Mouse (Mus musculus): ENCODE results near the gene Matk. TPM values are rescaled to one million over a fixed set of nuclear protein-coding genes. Genes with fewer than 3 reads are reported as not detected.
A peak's percentile ranks its signal among the peaks of the same experiment; 100 is the strongest.

Matk gene
- polyA plus RNA-seq, 2 experiments: 6.8 to 9.9 TPM

GRCm38 (mm10) chr10:81294442-81294841 is 41.7 kb downstream of the Matk start:
- H3K9me3 ChIP-seq (ENCODE audit: control insufficient read depth, low read length): no peaks in the 10 kb centered on the region
- no peak for DNase-seq (ENCODE audit: low spot score)
- no peak for ATAC-seq (ENCODE audit: low FRiP score, low read depth)
- peak overlapping the region; percentile 77 for H3K9ac ChIP-seq (ENCODE audit: low read depth, low read length, severe bottlenecking)
- TF ChIP-seq POLR2A (IDR thresholded peaks at IDR 0.05; ENCODE audit: borderline replicate concordance, extremely low read depth, insufficient read depth, insufficient read length): no peak
- peaks cover 14% of the 10 kb centered on the region for H3K4me1 ChIP-seq (ENCODE audit: control insufficient read depth, insufficient read depth, low read length)
- peak overlapping the region; percentile 96 for H3K4me2 ChIP-seq (replicated peaks; ENCODE audit: low read depth, low read length, severe bottlenecking)
- 39% methylated on average over 8 of the region's 8 CpGs for WGBS
- H3K27me3 ChIP-seq (ENCODE audit: control insufficient read depth, insufficient read depth, low read length): peaks cover 13% of the 10 kb centered on the region; the same call in 1 of the 2 replicates
- no peak overlapping the region for H3K27ac ChIP-seq (replicated peaks; ENCODE audit: low read depth, low read length)
- no peaks in the 10 kb centered on the region for H3K36me3 ChIP-seq (ENCODE audit: control insufficient read depth, insufficient read depth, low read length)
- peak overlapping the region; percentile 81 for H3K4me3 ChIP-seq (replicated peaks; ENCODE audit: low read length)

- 91% methylated on average over 6 of the region's 6 CpGs for WGBS
- ATAC-seq (ENCODE audit: low FRiP score, low read depth) (no peak), DNase-seq (ENCODE audit: low spot score) (no peak)
- Histone ChIP-seq H3K36me3 (ENCODE audit: control insufficient read depth, insufficient read depth, low read length) (0 out of 2 replicates have a peak, but pooled peaks cover 3% of the 10 kb centered on the region), H3K4me1 (ENCODE audit: control insufficient read depth, insufficient read depth, low read length) (peaks cover 14% of the 10 kb centered on the region), H3K4me2 (replicated peaks; ENCODE audit: low read depth, low read length, severe bottlenecking) (no peak overlapping the region), H3K27me3 (ENCODE audit: control insufficient read depth, insufficient read depth, low read length) (peaks cover 8% of the 10 kb centered on the region; the same call in 1 of the 2 replicates), H3K4me3 (replicated peaks; ENCODE audit: low read length) (no peak overlapping the region), H3K9ac (ENCODE audit: low read depth, low read length, severe bottlenecking) (no peak overlapping the region), H3K9me3 (ENCODE audit: control insufficient read depth, low read length) (no peaks in the 10 kb centered on the region), H3K27ac (replicated peaks; ENCODE audit: low read depth, low read length) (no peak overlapping the region)
- no peak for TF ChIP-seq POLR2A (IDR thresholded peaks at IDR 0.05; ENCODE audit: borderline replicate concordance, extremely low read depth, insufficient read depth, insufficient read length)
Measured at GRCm38 (mm10) chr10:81295185-81295584, 42.5 kb downstream of the Matk start.

GRCm38 (mm10) chr10:81297246-81297645 is 44.5 kb downstream of the Matk start:
- 78% methylated on average over 6 of the region's 6 CpGs for WGBS
- Histone ChIP-seq H3K4me2 (replicated peaks; ENCODE audit: low read depth, low read length, severe bottlenecking) (no peak overlapping the region), H3K9me3 (ENCODE audit: control insufficient read depth, low read length) (no peaks in the 10 kb centered on the region), H3K4me1 (ENCODE audit: control insufficient read depth, insufficient read depth, low read length) (peaks cover 14% of the 10 kb centered on the region), H3K27ac (replicated peaks; ENCODE audit: low read depth, low read length) (no peak overlapping the region), H3K4me3 (replicated peaks; ENCODE audit: low read length) (no peak overlapping the region), H3K9ac (ENCODE audit: low read depth, low read length, severe bottlenecking) (no peak overlapping the region), H3K27me3 (ENCODE audit: control insufficient read depth, insufficient read depth, low read length) (0 out of 2 replicates have a peak, but pooled peaks cover 2% of the 10 kb centered on the region), H3K36me3 (ENCODE audit: control insufficient read depth, insufficient read depth, low read length) (0 out of 2 replicates have a peak, but pooled peaks cover 3% of the 10 kb centered on the region)
- TF ChIP-seq POLR2A (IDR thresholded peaks at IDR 0.05; ENCODE audit: borderline replicate concordance, extremely low read depth, insufficient read depth, insufficient read length): no peak
- DNase-seq (ENCODE audit: low spot score) (no peak), ATAC-seq (ENCODE audit: low FRiP score, low read depth) (no peak)

GRCm38 (mm10) chr10:81297845-81298244 is 45.1 kb downstream of the Matk start:
- Histone ChIP-seq H3K27me3 (ENCODE audit: control insufficient read depth, insufficient read depth, low read length) (no peaks in the 10 kb centered on the region), H3K9ac (ENCODE audit: low read depth, low read length, severe bottlenecking) (no peak overlapping the region), H3K4me1 (ENCODE audit: control insufficient read depth, insufficient read depth, low read length) (peaks cover 14% of the 10 kb centered on the region), H3K36me3 (ENCODE audit: control insufficient read depth, insufficient read depth, low read length) (0 out of 2 replicates have a peak, but pooled peaks cover 3% of the 10 kb centered on the region), H3K4me3 (replicated peaks; ENCODE audit: low read length) (no peak overlapping the region), H3K4me2 (replicated peaks; ENCODE audit: low read depth, low read length, severe bottlenecking) (no peak overlapping the region), H3K27ac (replicated peaks; ENCODE audit: low read depth, low read length) (0 out of 2 replicates have a peak overlapping the region, but pooled peaks have one; percentile 38), H3K9me3 (ENCODE audit: control insufficient read depth, low read length) (no peaks in the 10 kb centered on the region)
- no peak for TF ChIP-seq POLR2A (IDR thresholded peaks at IDR 0.05; ENCODE audit: borderline replicate concordance, extremely low read depth, insufficient read depth, insufficient read length)
- ATAC-seq (ENCODE audit: low FRiP score, low read depth): no peak
- 45% methylated on average over 10 of the region's 10 CpGs for WGBS
- no peak for DNase-seq (ENCODE audit: low spot score)

- H3K9ac ChIP-seq (ENCODE audit: low read depth, low read length, severe bottlenecking): no peak overlapping the region
- ATAC-seq (ENCODE audit: low FRiP score, low read depth): no peak
- no peaks in the 10 kb centered on the region for H3K9me3 ChIP-seq (ENCODE audit: control insufficient read depth, low read length)
- no peak overlapping the region for H3K4me2 ChIP-seq (replicated peaks; ENCODE audit: low read depth, low read length, severe bottlenecking)
- TF ChIP-seq POLR2A (IDR thresholded peaks at IDR 0.05; ENCODE audit: borderline replicate concordance, extremely low read depth, insufficient read depth, insufficient read length): no peak
- H3K4me3 ChIP-seq (replicated peaks; ENCODE audit: low read length): no peak overlapping the region
- no peak overlapping the region for H3K27ac ChIP-seq (replicated peaks; ENCODE audit: low read depth, low read length)
- H3K36me3 ChIP-seq (ENCODE audit: control insufficient read depth, insufficient read depth, low read length): 0 out of 2 replicates have a peak, but pooled peaks cover 3% of the 10 kb centered on the region
- 94% methylated on average over 17 of the region's 17 CpGs for WGBS
- H3K27me3 ChIP-seq (ENCODE audit: control insufficient read depth, insufficient read depth, low read length): no peaks in the 10 kb centered on the region
- DNase-seq (ENCODE audit: low spot score): no peak
- H3K4me1 ChIP-seq (ENCODE audit: control insufficient read depth, insufficient read depth, low read length): peaks cover 14% of the 10 kb centered on the region
Measured at GRCm38 (mm10) chr10:81298369-81299100, 45.8 kb downstream of the Matk start.

Data from limb, embryonic 14.5 days (tissue).